Mouse (Mus musculus) midbrain, embryonic 13.5 days (tissue): ENCODE results near the gene Olfr50. TPM values are rescaled to one million over a fixed set of nuclear protein-coding genes. Genes with fewer than 3 reads are reported as not detected.

Source experiments
- ATAC-seq: fragments of 200-750 bp; cut with Nextera tagmentation; 2 replicates; pipeline ENCODE4 v1.8.0; 2017; ENCODE audit warnings: mild to moderate bottlenecking, moderate TSS enrichment, moderate library complexity
- H3K27ac ChIP-seq: fragments of 300-500 bp; sonication (generic); 2 replicates; pipeline ENCODE4 v1.5.1; 2015; ENCODE audit warnings: inconsistent platforms, mild to moderate bottlenecking, moderate library complexity
- H3K27me3 ChIP-seq: fragments of 300-500 bp; sonication (generic); 2 replicates; pipeline ENCODE4 v1.6.1; 2015; ENCODE audit warnings: mild to moderate bottlenecking, inconsistent platforms
- H3K36me3 ChIP-seq: fragments of 300-500 bp; sonication (generic); 2 replicates; pipeline ENCODE4 v1.6.1; 2015; ENCODE audit warnings: mild to moderate bottlenecking, inconsistent platforms
- H3K4me1 ChIP-seq: fragments of 300-500 bp; sonication (generic); replicated peaks from 2 replicates; pipeline ENCODE4 v1.6.1; 2015; ENCODE audit warnings: inconsistent platforms
- H3K4me2 ChIP-seq: fragments of 300-500 bp; sonication (generic); replicated peaks from 2 replicates; pipeline ENCODE4 v1.6.1; 2015; ENCODE audit warnings: moderate library complexity, mild to moderate bottlenecking, inconsistent platforms
- H3K4me3 ChIP-seq: fragments of 300-500 bp; sonication (generic); replicated peaks from 2 replicates; pipeline ENCODE4 v1.5.1; 2015; ENCODE audit warnings: mild to moderate bottlenecking, inconsistent platforms
- H3K9ac ChIP-seq: fragments of 300-500 bp; sonication (generic); replicated peaks from 2 replicates; pipeline ENCODE4 v1.6.1; 2015; ENCODE audit warnings: mild to moderate bottlenecking, inconsistent platforms
- H3K9me3 ChIP-seq: fragments of 300-500 bp; sonication (generic); 2 replicates; pipeline ENCODE4 v1.6.1; 2016; ENCODE audit warnings: mild to moderate bottlenecking, inconsistent platforms
- WGBS: fragments of 180-500 bp; shearing (Covaris S2); methylation state at CpG from one replicate; pipeline ENCODE4 v1.1.7; 2015; 5-methylcytosine and 5-hydroxymethylcytosine counted together
- polyA plus RNA-seq: library from polyadenylated mRNA; unstranded; fragments of >200 nt; fragmentation: Nextera tagmentation; extraction: Ambion mirVana; gene quantifications from 2 replicates; pipeline ENCODE4 v1.2.1, GENCODE M21; 2015

Olfr50 gene
- not detected in 2 replicates for polyA plus RNA-seq

DNA sequence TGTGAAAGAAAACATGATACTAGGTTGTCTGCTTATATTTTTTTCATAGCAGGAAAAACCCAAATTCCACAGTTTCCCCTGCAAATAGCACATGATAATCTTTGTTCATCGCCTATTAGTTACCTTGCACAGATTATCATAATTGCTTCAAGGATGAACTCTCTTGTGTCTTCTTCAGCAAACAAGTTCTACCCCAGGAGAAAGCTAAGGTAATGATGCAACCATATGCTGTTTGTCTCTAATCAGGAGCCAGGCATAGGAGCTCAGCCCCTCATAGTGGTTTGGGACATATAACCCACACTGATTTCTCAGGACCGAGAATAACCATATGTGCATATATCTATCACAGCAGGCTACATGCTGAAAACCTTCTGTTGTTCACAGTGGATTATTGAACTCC is at the start of gene Olfr50:
Olfr50 (plus strand) TSS at position 301 of the 400 bp plus-strand sequence.
- Histone ChIP-seq H3K4me3 (no peak within 1 kb of the TSS), H3K9ac (no peak within 1 kb of the TSS), H3K27me3 (no peaks in the 10 kb centered on the region), H3K27ac (no peak within 1 kb of the TSS), H3K36me3 (no peaks in the 10 kb centered on the region), H3K4me1 (no peaks in the 10 kb centered on the region), H3K4me2 (no peak within 1 kb of the TSS), H3K9me3 (peaks cover 21% of the 10 kb centered on the region; the same call in 1 of the 2 replicates)
- 84% methylated on average over 2 of the region's 2 CpGs for WGBS
- ATAC-seq: no peak

DNA sequence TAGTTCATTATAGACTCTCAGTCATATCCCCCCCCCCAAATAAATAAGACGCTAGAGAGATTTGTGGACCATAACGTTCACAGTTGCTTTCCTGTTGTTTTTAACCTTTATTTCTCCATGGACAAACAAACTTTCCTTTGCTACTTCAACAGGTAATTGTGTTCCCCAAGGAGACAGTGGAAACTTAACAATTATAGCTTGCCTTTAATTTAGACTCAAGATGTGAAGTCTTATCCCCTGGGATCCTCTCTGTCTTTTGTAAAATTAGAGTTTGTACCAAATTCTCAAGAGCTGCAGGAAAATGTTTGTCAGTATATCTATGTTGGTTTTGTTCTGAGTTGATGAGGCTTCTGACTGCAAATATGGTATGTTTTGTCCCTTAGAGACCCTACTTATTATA is 6.4 kb upstream of the Olfr50 start, which contains the start of gene Olfr348:
Olfr348 (plus strand) TSS at position 301 of the 400 bp plus-strand sequence.
- no peaks in the 10 kb centered on the region for H3K27me3 ChIP-seq
- no peak within 1 kb of the TSS for H3K27ac ChIP-seq
- no peaks in the 10 kb centered on the region for H3K4me1 ChIP-seq
- no peaks in the 10 kb centered on the region for H3K36me3 ChIP-seq
- ATAC-seq: no peak
- 77% methylated on average over 2 of the region's 2 CpGs for WGBS
- no peak within 1 kb of the TSS for H3K4me3 ChIP-seq
- 0 out of 2 replicates have a peak, but pooled peaks cover 14% of the 10 kb centered on the region for H3K9me3 ChIP-seq
- no peak within 1 kb of the TSS for H3K9ac ChIP-seq
- no peak within 1 kb of the TSS for H3K4me2 ChIP-seq

DNA sequence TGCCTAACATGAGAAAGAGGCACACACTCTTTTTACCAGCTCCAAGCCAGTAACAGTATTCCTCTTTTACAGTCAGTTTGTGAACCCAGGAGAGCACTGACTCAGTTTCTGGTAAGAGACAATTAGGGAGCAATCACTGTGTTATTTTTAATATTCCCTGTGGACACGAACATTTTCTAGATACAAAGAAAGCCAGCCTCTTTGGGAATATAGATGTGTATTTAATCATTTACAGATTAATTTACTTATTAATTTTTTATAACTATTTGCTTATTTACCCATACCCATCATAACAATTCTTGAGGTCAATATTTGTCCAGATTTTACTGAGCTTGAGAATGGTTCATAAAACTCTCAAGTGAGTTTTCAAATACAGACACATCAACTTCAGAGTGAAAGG is 26.6 kb downstream of the Olfr50 start, which contains the start of gene Olfr3:
Olfr3 (minus strand) TSS at position 101 of the 400 bp plus-strand sequence.
- Histone ChIP-seq H3K9ac (no peak within 1 kb of the TSS), H3K27ac (no peak within 1 kb of the TSS), H3K4me1 (no peaks in the 10 kb centered on the region), H3K4me3 (no peak within 1 kb of the TSS), H3K27me3 (no peaks in the 10 kb centered on the region), H3K4me2 (no peak within 1 kb of the TSS), H3K9me3 (peaks cover 23% of the 10 kb centered on the region; the same call in 1 of the 2 replicates), H3K36me3 (no peaks in the 10 kb centered on the region)
- no peak for ATAC-seq
- WGBS: 67% methylated on average over 1 of the region's 1 CpGs

DNA sequence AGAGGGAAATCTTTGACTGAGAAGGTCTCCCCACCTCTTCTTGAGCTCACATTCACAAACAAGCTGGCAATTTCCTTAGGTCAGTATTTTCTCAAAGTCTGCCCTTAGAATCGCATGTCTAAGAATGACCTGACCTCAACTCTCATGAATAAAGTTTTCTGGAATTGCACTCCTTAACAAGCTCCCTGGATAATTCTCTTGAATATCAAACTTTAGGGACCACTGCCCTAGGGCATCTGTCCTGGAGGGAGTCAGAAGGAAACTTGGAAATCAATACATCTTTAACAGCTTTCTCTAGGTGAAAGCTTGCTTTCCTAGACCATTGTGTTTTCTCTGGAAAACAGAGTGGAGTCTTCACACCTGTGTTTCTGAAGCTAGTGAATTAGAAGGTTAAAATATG is 55.7 kb downstream of the Olfr50 start, which contains the start of gene Olfr350:
Olfr350 (plus strand) TSS at position 301 of the 400 bp plus-strand sequence.
- H3K9ac ChIP-seq: no peak within 1 kb of the TSS
- H3K9me3 ChIP-seq: peaks cover 25% of the 10 kb centered on the region
- no peaks in the 10 kb centered on the region for H3K27me3 ChIP-seq
- H3K4me1 ChIP-seq: no peaks in the 10 kb centered on the region
- no peak within 1 kb of the TSS for H3K4me3 ChIP-seq
- 90% methylated on average over 1 of the region's 1 CpGs for WGBS
- no peak within 1 kb of the TSS for H3K4me2 ChIP-seq
- no peaks in the 10 kb centered on the region for H3K36me3 ChIP-seq
- no peak within 1 kb of the TSS for H3K27ac ChIP-seq
- ATAC-seq: no peak

Other genes with a start within 250 kb of the Olfr50 start
- gene Olfr344, start 223.9 kb upstream of the Olfr50 start, polyA plus RNA-seq: not detected in 2 replicates
- gene Olfr345, start 150.5 kb upstream of the Olfr50 start, polyA plus RNA-seq: not detected in 2 replicates
- not detected in 2 replicates for gene Olfr346, start 104.8 kb upstream of the Olfr50 start, polyA plus RNA-seq
- not detected in 2 replicates for gene Olfr347, start 58.6 kb upstream of the Olfr50 start, polyA plus RNA-seq
- gene Olfr348, start 6.3 kb upstream of the Olfr50 start, polyA plus RNA-seq: not detected in 2 replicates
- gene Olfr3, start 26.5 kb downstream of the Olfr50 start, polyA plus RNA-seq: not detected in 2 replicates
- not detected in 2 replicates for gene Olfr350, start 55.8 kb downstream of the Olfr50 start, polyA plus RNA-seq
- gene Olfr351, start 72.1 kb downstream of the Olfr50 start, polyA plus RNA-seq: not detected in 2 replicates
- gene Olfr352, start 77.9 kb downstream of the Olfr50 start, polyA plus RNA-seq: not detected in 2 replicates
- not detected in 2 replicates for gene Olfr353, start 102.4 kb downstream of the Olfr50 start, polyA plus RNA-seq
- gene Olfr354, start 115.1 kb downstream of the Olfr50 start, polyA plus RNA-seq: not detected in 2 replicates
- not detected in 2 replicates for gene Olfr355, start 138.4 kb downstream of the Olfr50 start, polyA plus RNA-seq
- gene Olfr356, start 146.6 kb downstream of the Olfr50 start, polyA plus RNA-seq: not detected in 2 replicates
- gene Olfr357, start 203.3 kb downstream of the Olfr50 start, polyA plus RNA-seq: not detected in 2 replicates
- not detected in 2 replicates for gene Olfr358, start 218.8 kb downstream of the Olfr50 start, polyA plus RNA-seq